Mouse (Mus musculus): ENCODE data around the gene Tyro3.

- TF ChIP-seq CTCF (IDR thresholded peaks at IDR 0.05; ENCODE audit: extremely low read depth, insufficient read depth, low read length) (no peak), POLR2A (IDR thresholded peaks at IDR 0.05; ENCODE audit: extremely low read depth, insufficient read depth, low read length) (no peak)
These were observed 35.3 kb upstream of the Tyro3 start for GRCm38 (mm10) chr2:119762276-119762675.

All from cortical plate, adult 2 months (tissue).